Mouse (Mus musculus): ENCODE results near the gene Thsd1. TPM values are rescaled to one million over a fixed set of nuclear protein-coding genes. Genes with fewer than 3 reads are reported as not detected.

Thsd1 gene
- polyA plus RNA-seq, 1 experiment from 2014 or later, result 1.8 TPM

- Histone ChIP-seq H3K4me1 (ENCODE audit: control insufficient read depth, low read depth, low read length) (no peaks in the 10 kb centered on the region), H3K9ac (ENCODE audit: low read depth, low read length) (no peak overlapping the region), H3K4me2 (ENCODE audit: low read depth, low read length) (no peak overlapping the region), H3K27ac (ENCODE audit: low read length) (no peak overlapping the region), H3K9me3 (replicated peaks; ENCODE audit: control insufficient read depth, low read length) (no peaks in the 10 kb centered on the region), H3K4me3 (ENCODE audit: low read depth, low read length) (no peak overlapping the region), H3K27me3 (ENCODE audit: control insufficient read depth, insufficient read depth, low read depth, low read length) (no peaks in the 10 kb centered on the region), H3K36me3 (ENCODE audit: control insufficient read depth, insufficient read depth) (peaks cover 9% of the 10 kb centered on the region)
- peak; percentile 61 for ATAC-seq (ENCODE audit: low read depth)
- 8% methylated on average over 5 of the region's 5 CpGs for WGBS (ENCODE audit: insufficient replicate concordance)
These were observed 18.1 kb upstream of the Thsd1 start for GRCm38 (mm10) chr8:22209012-22209411.

GRCm38 (mm10) chr8:22214826-22215225, 12.3 kb upstream of the Thsd1 start:
- Histone ChIP-seq H3K27ac (ENCODE audit: low read length) (no peak overlapping the region), H3K4me1 (ENCODE audit: control insufficient read depth, low read depth, low read length) (no peaks in the 10 kb centered on the region), H3K27me3 (ENCODE audit: control insufficient read depth, insufficient read depth, low read depth, low read length) (no peaks in the 10 kb centered on the region), H3K4me3 (ENCODE audit: low read depth, low read length) (no peak overlapping the region), H3K4me2 (ENCODE audit: low read depth, low read length) (no peak overlapping the region), H3K9ac (ENCODE audit: low read depth, low read length) (no peak overlapping the region), H3K36me3 (ENCODE audit: control insufficient read depth, insufficient read depth) (peaks cover 11% of the 10 kb centered on the region), H3K9me3 (replicated peaks; ENCODE audit: control insufficient read depth, low read length) (no peaks in the 10 kb centered on the region)
- WGBS (ENCODE audit: insufficient replicate concordance), result 88% methylated on average over 10 of the region's 10 CpGs
- no peak for ATAC-seq (ENCODE audit: low read depth)

GRCm38 (mm10) chr8:22226361-22226760, 752 bp upstream of the Thsd1 start:
- Histone ChIP-seq H3K4me2 (ENCODE audit: low read depth, low read length) (no peak overlapping the region), H3K9me3 (replicated peaks; ENCODE audit: control insufficient read depth, low read length) (no peaks in the 10 kb centered on the region), H3K4me1 (ENCODE audit: control insufficient read depth, low read depth, low read length) (no peaks in the 10 kb centered on the region; the same call in 1 of the 2 replicates), H3K27me3 (ENCODE audit: control insufficient read depth, insufficient read depth, low read depth, low read length) (peaks cover 31% of the 10 kb centered on the region), H3K4me3 (ENCODE audit: low read depth, low read length) (no peak overlapping the region), H3K27ac (ENCODE audit: low read length) (no peak overlapping the region), H3K9ac (ENCODE audit: low read depth, low read length) (no peak overlapping the region), H3K36me3 (ENCODE audit: control insufficient read depth, insufficient read depth) (no peaks in the 10 kb centered on the region)
- 39% methylated on average over 8 of the region's 8 CpGs for WGBS (ENCODE audit: insufficient replicate concordance)
- no peak for ATAC-seq (ENCODE audit: low read depth)

GRCm38 (mm10) chr8:22228621-22229020, 1.5 kb downstream of the Thsd1 start:
- no peaks in the 10 kb centered on the region for H3K36me3 ChIP-seq (ENCODE audit: control insufficient read depth, insufficient read depth)
- no peak overlapping the region for H3K4me2 ChIP-seq (ENCODE audit: low read depth, low read length)
- no peak overlapping the region for H3K4me3 ChIP-seq (ENCODE audit: low read depth, low read length)
- no peak for ATAC-seq (ENCODE audit: low read depth)
- no peaks in the 10 kb centered on the region for H3K9me3 ChIP-seq (replicated peaks; ENCODE audit: control insufficient read depth, low read length)
- no peak overlapping the region for H3K27ac ChIP-seq (ENCODE audit: low read length)
- peaks cover 31% of the 10 kb centered on the region for H3K27me3 ChIP-seq (ENCODE audit: control insufficient read depth, insufficient read depth, low read depth, low read length)
- H3K4me1 ChIP-seq (ENCODE audit: control insufficient read depth, low read depth, low read length), result no peaks in the 10 kb centered on the region; the same call in 1 of the 2 replicates
- no peak overlapping the region for H3K9ac ChIP-seq (ENCODE audit: low read depth, low read length)
- 11% methylated on average over 7 of the region's 7 CpGs for WGBS (ENCODE audit: insufficient replicate concordance)

- Histone ChIP-seq H3K9ac (ENCODE audit: low read depth, low read length) (no peak overlapping the region), H3K4me3 (ENCODE audit: low read depth, low read length) (no peak overlapping the region), H3K27ac (ENCODE audit: low read length) (no peak overlapping the region), H3K4me1 (ENCODE audit: control insufficient read depth, low read depth, low read length) (no peaks in the 10 kb centered on the region), H3K9me3 (replicated peaks; ENCODE audit: control insufficient read depth, low read length) (no peaks in the 10 kb centered on the region), H3K27me3 (ENCODE audit: control insufficient read depth, insufficient read depth, low read depth, low read length) (no peaks in the 10 kb centered on the region), H3K4me2 (ENCODE audit: low read depth, low read length) (no peak overlapping the region), H3K36me3 (ENCODE audit: control insufficient read depth, insufficient read depth) (no peaks in the 10 kb centered on the region)
- WGBS (ENCODE audit: insufficient replicate concordance), result 75% methylated on average over 9 of the region's 9 CpGs
- ATAC-seq (ENCODE audit: low read depth), result no peak
These were observed 15.9 kb downstream of the Thsd1 start for GRCm38 (mm10) chr8:22242986-22243385.

GRCm38 (mm10) chr8:22245663-22246062, 18.6 kb downstream of the Thsd1 start:
- no peaks in the 10 kb centered on the region for H3K4me1 ChIP-seq (ENCODE audit: control insufficient read depth, low read depth, low read length)
- no peaks in the 10 kb centered on the region for H3K9me3 ChIP-seq (replicated peaks; ENCODE audit: control insufficient read depth, low read length)
- no peak overlapping the region for H3K9ac ChIP-seq (ENCODE audit: low read depth, low read length)
- H3K4me2 ChIP-seq (ENCODE audit: low read depth, low read length), result no peak overlapping the region
- no peaks in the 10 kb centered on the region for H3K27me3 ChIP-seq (ENCODE audit: control insufficient read depth, insufficient read depth, low read depth, low read length)
- no peak overlapping the region for H3K27ac ChIP-seq (ENCODE audit: low read length)
- 33% methylated on average over 1 of the region's 1 CpGs for WGBS (ENCODE audit: insufficient replicate concordance)
- ATAC-seq (ENCODE audit: low read depth), result no peak
- H3K36me3 ChIP-seq (ENCODE audit: control insufficient read depth, insufficient read depth), result no peaks in the 10 kb centered on the region
- no peak overlapping the region for H3K4me3 ChIP-seq (ENCODE audit: low read depth, low read length)

- Histone ChIP-seq H3K4me2 (ENCODE audit: low read depth, low read length) (no peak overlapping the region), H3K27me3 (ENCODE audit: control insufficient read depth, insufficient read depth, low read depth, low read length) (no peaks in the 10 kb centered on the region), H3K4me3 (ENCODE audit: low read depth, low read length) (no peak overlapping the region), H3K9me3 (replicated peaks; ENCODE audit: control insufficient read depth, low read length) (no peaks in the 10 kb centered on the region), H3K4me1 (ENCODE audit: control insufficient read depth, low read depth, low read length) (no peaks in the 10 kb centered on the region), H3K36me3 (ENCODE audit: control insufficient read depth, insufficient read depth) (no peaks in the 10 kb centered on the region), H3K9ac (ENCODE audit: low read depth, low read length) (no peak overlapping the region), H3K27ac (ENCODE audit: low read length) (no peak overlapping the region)
- WGBS (ENCODE audit: insufficient replicate concordance), result 72% methylated on average over 12 of the region's 12 CpGs
- ATAC-seq (ENCODE audit: low read depth), result no peak
These were observed 20.8 kb downstream of the Thsd1 start for GRCm38 (mm10) chr8:22247956-22248355.

GRCm38 (mm10) chr8:22249080-22249479, 22.0 kb downstream of the Thsd1 start:
- H3K27me3 ChIP-seq (ENCODE audit: control insufficient read depth, insufficient read depth, low read depth, low read length), result no peaks in the 10 kb centered on the region
- no peak overlapping the region for H3K27ac ChIP-seq (ENCODE audit: low read length)
- WGBS (ENCODE audit: insufficient replicate concordance), result 54% methylated on average over 9 of the region's 9 CpGs
- H3K36me3 ChIP-seq (ENCODE audit: control insufficient read depth, insufficient read depth), result no peaks in the 10 kb centered on the region
- H3K4me1 ChIP-seq (ENCODE audit: control insufficient read depth, low read depth, low read length), result no peaks in the 10 kb centered on the region
- H3K9me3 ChIP-seq (replicated peaks; ENCODE audit: control insufficient read depth, low read length), result no peaks in the 10 kb centered on the region
- ATAC-seq (ENCODE audit: low read depth), result peak; percentile 71
- H3K9ac ChIP-seq (ENCODE audit: low read depth, low read length), result no peak overlapping the region
- no peak overlapping the region for H3K4me2 ChIP-seq (ENCODE audit: low read depth, low read length)
- no peak overlapping the region for H3K4me3 ChIP-seq (ENCODE audit: low read depth, low read length)

- Histone ChIP-seq H3K27me3 (ENCODE audit: control insufficient read depth, insufficient read depth, low read depth, low read length) (no peaks in the 10 kb centered on the region), H3K4me2 (ENCODE audit: low read depth, low read length) (no peak overlapping the region), H3K4me3 (ENCODE audit: low read depth, low read length) (no peak overlapping the region), H3K9me3 (replicated peaks; ENCODE audit: control insufficient read depth, low read length) (no peaks in the 10 kb centered on the region), H3K27ac (ENCODE audit: low read length) (no peak overlapping the region), H3K9ac (ENCODE audit: low read depth, low read length) (no peak overlapping the region), H3K4me1 (ENCODE audit: control insufficient read depth, low read depth, low read length) (no peaks in the 10 kb centered on the region; the same call in 1 of the 2 replicates), H3K36me3 (ENCODE audit: control insufficient read depth, insufficient read depth) (no peaks in the 10 kb centered on the region)
- ATAC-seq (ENCODE audit: low read depth), result no peak
- 75% methylated on average over 18 of the region's 18 CpGs for WGBS (ENCODE audit: insufficient replicate concordance)
These were observed 31.9 kb downstream of the Thsd1 start for GRCm38 (mm10) chr8:22258946-22259450.

Data from liver, embryonic 16.5 days (tissue).